Mouse (Mus musculus): Measurements from ENCODE around the gene Mrpl24. TPM values are rescaled to one million over a fixed set of nuclear protein-coding genes. Genes with fewer than 3 reads are reported as not detected.

Gene Mrpl24
- polyA plus RNA-seq, 1 experiment from 2014 or later = 65.2 TPM

- Histone ChIP-seq H3K27me3 (replicated peaks) (no peaks in the 10 kb centered on the region; the same call in 1 of the 2 replicates), H3K9ac (peak overlapping the region; percentile 77), H3K9me3 (replicated peaks) (no peaks in the 10 kb centered on the region), H3K4me1 (replicated peaks) (peaks cover 30% of the 10 kb centered on the region), H3K36me3 (no peaks in the 10 kb centered on the region), H3K4me3 (peak overlapping the region; percentile 55), H3K27ac (ENCODE audit: poor library complexity, severe bottlenecking) (peak overlapping the region; percentile 84), H3K4me2 (peak overlapping the region; percentile 85)
- WGBS = under 1% methylated on average over 27 of the region's 27 CpGs
- peak; percentile 93 for ATAC-seq (ENCODE audit: insufficient number of reproducible peaks, low FRiP score)
These were observed 41.4 kb downstream of the Mrpl24 start for GRCm38 (mm10) chr3:87960586-87961191.

GRCm38 (mm10) chr3:87970184-87970938 lies 51.1 kb downstream of the Mrpl24 start:
- Histone ChIP-seq H3K27me3 (replicated peaks) (peaks cover 11% of the 10 kb centered on the region), H3K27ac (ENCODE audit: poor library complexity, severe bottlenecking) (peak overlapping the region; percentile 25; the same call in 1 of the 2 replicates)
- under 1% methylated on average over 21 of the region's 21 CpGs for WGBS

GRCm38 (mm10) chr3:87970939-87971488 lies 51.7 kb downstream of the Mrpl24 start, which contains the start of gene Nes:
Nes (plus strand) TSS chr3:87971078.
- Histone ChIP-seq H3K27ac (ENCODE audit: poor library complexity, severe bottlenecking) (peak within 1 kb of the TSS; percentile 69), H3K4me2 (peak within 1 kb of the TSS; percentile 98), H3K9me3 (replicated peaks) (no peaks in the 10 kb centered on the region), H3K27me3 (replicated peaks) (peaks cover 11% of the 10 kb centered on the region), H3K4me3 (peak within 1 kb of the TSS; percentile 74), H3K36me3 (peaks cover 14% of the 10 kb centered on the region), H3K4me1 (replicated peaks) (peaks cover 44% of the 10 kb centered on the region), H3K9ac (peak within 1 kb of the TSS; percentile 91)
- WGBS = under 1% methylated on average over 44 of the region's 44 CpGs
- ATAC-seq (ENCODE audit: insufficient number of reproducible peaks, low FRiP score) = peak; percentile 52

More at GRCm38 (mm10) chr3:87970184-87970938, 51.1 kb downstream of the Mrpl24 start:
- ATAC-seq (ENCODE audit: insufficient number of reproducible peaks, low FRiP score) = no peak
- Histone ChIP-seq H3K9me3 (replicated peaks) (no peaks in the 10 kb centered on the region), H3K36me3 (peaks cover 8% of the 10 kb centered on the region), H3K4me1 (replicated peaks) (peaks cover 44% of the 10 kb centered on the region), H3K4me3 (peak overlapping the region; percentile 74), H3K4me2 (peak overlapping the region; percentile 98), H3K9ac (peak overlapping the region; percentile 91)

DNA sequence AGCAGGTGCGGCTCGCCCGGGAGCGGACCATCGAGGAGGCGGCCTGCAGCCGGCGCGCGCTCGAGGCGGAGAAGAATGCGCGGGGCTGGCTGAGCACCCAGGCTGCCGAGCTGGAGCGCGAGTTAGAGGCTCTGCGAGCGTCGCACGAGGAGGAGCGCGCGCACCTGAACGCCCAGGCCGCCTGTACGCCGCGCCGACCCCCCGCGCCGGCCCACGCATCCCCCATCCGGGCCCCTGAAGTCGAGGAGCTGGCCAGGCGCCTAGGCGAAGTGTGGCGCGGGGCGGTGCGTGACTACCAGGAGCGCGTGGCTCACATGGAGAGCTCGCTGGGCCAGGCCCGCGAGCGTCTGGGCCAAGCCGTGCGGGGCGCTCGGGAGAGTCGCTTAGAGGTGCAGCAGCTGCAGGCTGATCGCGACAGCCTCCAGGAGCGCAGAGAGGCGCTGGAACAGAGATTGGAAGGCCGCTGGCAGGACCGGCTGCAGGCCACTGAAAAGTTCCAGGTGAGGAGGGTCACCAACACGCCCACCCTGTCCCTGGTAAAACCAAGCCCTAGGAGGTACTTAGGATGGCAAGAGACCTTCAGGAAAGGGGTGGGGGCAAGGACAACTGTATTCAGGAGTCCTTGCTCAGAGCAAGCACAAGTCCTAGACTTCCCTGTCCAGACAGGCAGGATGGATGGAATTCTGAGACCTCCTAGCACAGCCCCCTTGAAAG lies 52.3 kb downstream of the Mrpl24 start:
- H3K4me3 ChIP-seq = peak overlapping the region; percentile 74
- under 1% methylated on average over 60 of the region's 60 CpGs for WGBS

DNA sequence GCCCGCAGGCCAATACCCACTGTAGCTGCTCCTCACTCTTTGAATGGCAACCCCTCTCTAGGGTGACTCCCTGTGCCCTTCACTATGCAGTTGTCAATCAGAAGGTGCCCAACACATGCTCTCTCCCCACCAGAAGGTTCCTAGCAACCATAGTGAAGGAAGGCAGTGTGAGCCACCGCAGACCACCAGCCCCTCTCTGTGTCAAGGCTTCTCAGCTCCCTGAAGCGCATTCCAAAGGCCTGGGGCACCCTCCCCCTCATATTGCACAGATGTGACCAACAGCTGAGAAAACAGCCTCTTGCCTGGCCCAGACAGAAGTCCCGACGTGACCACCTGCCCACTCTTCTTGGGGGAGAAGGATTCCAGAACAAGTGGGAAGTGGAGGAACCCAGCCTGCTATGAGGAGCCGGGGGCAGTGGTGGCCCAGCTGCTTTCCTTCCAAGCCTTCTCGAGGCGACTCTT lies 52.9 kb downstream of the Mrpl24 start:
- Histone ChIP-seq H3K9me3 (replicated peaks) (no peaks in the 10 kb centered on the region), H3K27me3 (replicated peaks) (peaks cover 11% of the 10 kb centered on the region), H3K36me3 (peaks cover 24% of the 10 kb centered on the region), H3K4me3 (peak overlapping the region; percentile 74), H3K4me1 (replicated peaks) (peaks cover 44% of the 10 kb centered on the region), H3K9ac (peak overlapping the region; percentile 91), H3K27ac (ENCODE audit: poor library complexity, severe bottlenecking) (no peak overlapping the region), H3K4me2 (peak overlapping the region; percentile 98)
- ATAC-seq (ENCODE audit: insufficient number of reproducible peaks, low FRiP score) = no peak
- 21% methylated on average over 8 of the region's 8 CpGs for WGBS

More for the DNA sequence above, 52.3 kb downstream of the Mrpl24 start:
- H3K36me3 ChIP-seq = peaks cover 18% of the 10 kb centered on the region
- peak overlapping the region; percentile 91 for H3K9ac ChIP-seq
- peaks cover 11% of the 10 kb centered on the region for H3K27me3 ChIP-seq (replicated peaks)
- no peaks in the 10 kb centered on the region for H3K9me3 ChIP-seq (replicated peaks)
- peaks cover 44% of the 10 kb centered on the region for H3K4me1 ChIP-seq (replicated peaks)
- peak overlapping the region; percentile 69 for H3K27ac ChIP-seq (ENCODE audit: poor library complexity, severe bottlenecking)
- peak; percentile 29; the same call in 1 of the 2 replicates for ATAC-seq (ENCODE audit: insufficient number of reproducible peaks, low FRiP score)
- peak overlapping the region; percentile 98 for H3K4me2 ChIP-seq

- Histone ChIP-seq H3K27me3 (replicated peaks) (peaks cover 8% of the 10 kb centered on the region), H3K9me3 (replicated peaks) (no peaks in the 10 kb centered on the region), H3K4me1 (replicated peaks) (peaks cover 44% of the 10 kb centered on the region), H3K4me3 (peak overlapping the region; percentile 74), H3K27ac (ENCODE audit: poor library complexity, severe bottlenecking) (no peak overlapping the region), H3K4me2 (peak overlapping the region; percentile 98), H3K36me3 (peaks cover 28% of the 10 kb centered on the region), H3K9ac (peak overlapping the region; percentile 91)
- WGBS = 23% methylated on average over 5 of the region's 5 CpGs
- no peak for ATAC-seq (ENCODE audit: insufficient number of reproducible peaks, low FRiP score)
These were observed 53.5 kb downstream of the Mrpl24 start for GRCm38 (mm10) chr3:87972776-87973175.

Other genes starting within 250 kb of the Mrpl24 start
- 0.30 and 0.46 TPM in 2 replicates for gene Lrrc71, start 170.9 kb upstream of the Mrpl24 start, polyA plus RNA-seq (2016; fragmentation: Nextera tagmentation; extraction: Ambion mirVana)
- 0.26 and 0.30 TPM in 2 replicates for gene Ntrk1, start 124.3 kb upstream of the Mrpl24 start, polyA plus RNA-seq (2016; fragmentation: Nextera tagmentation; extraction: Ambion mirVana)
- gene Insrr, start 122.6 kb upstream of the Mrpl24 start, polyA plus RNA-seq (2016; fragmentation: Nextera tagmentation; extraction: Ambion mirVana) = 0.21 TPM in 1 of 2 replicates, not detected in the other
- gene Pear1, start 95.2 kb upstream of the Mrpl24 start, polyA plus RNA-seq (2016; fragmentation: Nextera tagmentation; extraction: Ambion mirVana) = 15.7 and 16.1 TPM in 2 replicates
- 0.15 TPM in 1 of 2 replicates, not detected in the other for gene Sh2d2a, start 72.8 kb upstream of the Mrpl24 start, polyA plus RNA-seq (2016; fragmentation: Nextera tagmentation; extraction: Ambion mirVana)
- 11.2 and 11.5 TPM in 2 replicates for gene Prcc, start 33.9 kb upstream of the Mrpl24 start, polyA plus RNA-seq (2016; fragmentation: Nextera tagmentation; extraction: Ambion mirVana)
- gene Hdgf, start 13.2 kb upstream of the Mrpl24 start, polyA plus RNA-seq (2016; fragmentation: Nextera tagmentation; extraction: Ambion mirVana) = 175 and 177 TPM in 2 replicates
- gene Isg20l2, start 10.8 kb downstream of the Mrpl24 start, polyA plus RNA-seq (2016; fragmentation: Nextera tagmentation; extraction: Ambion mirVana) = 36.4 and 38.3 TPM in 2 replicates
- 13.6 and 14.1 TPM in 2 replicates for gene Rrnad1, start 11.2 kb downstream of the Mrpl24 start, polyA plus RNA-seq (2016; fragmentation: Nextera tagmentation; extraction: Ambion mirVana)
- gene Crabp2, start 29.2 kb downstream of the Mrpl24 start, polyA plus RNA-seq (2016; fragmentation: Nextera tagmentation; extraction: Ambion mirVana) = 7.3 and 8.0 TPM in 2 replicates
- 33.0 and 34.6 TPM in 2 replicates for gene Nes, start 51.6 kb downstream of the Mrpl24 start, polyA plus RNA-seq (2016; fragmentation: Nextera tagmentation; extraction: Ambion mirVana)
- 0.09 and 0.15 TPM in 2 replicates for gene Bcan, start 80.7 kb downstream of the Mrpl24 start, polyA plus RNA-seq (2016; fragmentation: Nextera tagmentation; extraction: Ambion mirVana)
- gene Hapln2, start 108.1 kb downstream of the Mrpl24 start, polyA plus RNA-seq (2016; fragmentation: Nextera tagmentation; extraction: Ambion mirVana) = 0.08 and 0.17 TPM in 2 replicates
- gene Gpatch4, start 123.6 kb downstream of the Mrpl24 start, polyA plus RNA-seq (2016; fragmentation: Nextera tagmentation; extraction: Ambion mirVana) = 19.2 and 19.7 TPM in 2 replicates
- 137 and 139 TPM in 2 replicates for gene Naxe, start 139.0 kb downstream of the Mrpl24 start, polyA plus RNA-seq (2016; fragmentation: Nextera tagmentation; extraction: Ambion mirVana)
- not detected in 2 replicates for gene Ttc24, start 158.8 kb downstream of the Mrpl24 start, polyA plus RNA-seq (2016; fragmentation: Nextera tagmentation; extraction: Ambion mirVana)
- gene Iqgap3, start 162.5 kb downstream of the Mrpl24 start, polyA plus RNA-seq (2016; fragmentation: Nextera tagmentation; extraction: Ambion mirVana) = 32.3 and 36.8 TPM in 2 replicates
- 53.5 and 56.6 TPM in 2 replicates for gene Mef2d, start 222.9 kb downstream of the Mrpl24 start, polyA plus RNA-seq (2016; fragmentation: Nextera tagmentation; extraction: Ambion mirVana)